Mouse (Mus musculus): ENCODE measurements around the gene Haus5.

Haus5 gene

DNA sequence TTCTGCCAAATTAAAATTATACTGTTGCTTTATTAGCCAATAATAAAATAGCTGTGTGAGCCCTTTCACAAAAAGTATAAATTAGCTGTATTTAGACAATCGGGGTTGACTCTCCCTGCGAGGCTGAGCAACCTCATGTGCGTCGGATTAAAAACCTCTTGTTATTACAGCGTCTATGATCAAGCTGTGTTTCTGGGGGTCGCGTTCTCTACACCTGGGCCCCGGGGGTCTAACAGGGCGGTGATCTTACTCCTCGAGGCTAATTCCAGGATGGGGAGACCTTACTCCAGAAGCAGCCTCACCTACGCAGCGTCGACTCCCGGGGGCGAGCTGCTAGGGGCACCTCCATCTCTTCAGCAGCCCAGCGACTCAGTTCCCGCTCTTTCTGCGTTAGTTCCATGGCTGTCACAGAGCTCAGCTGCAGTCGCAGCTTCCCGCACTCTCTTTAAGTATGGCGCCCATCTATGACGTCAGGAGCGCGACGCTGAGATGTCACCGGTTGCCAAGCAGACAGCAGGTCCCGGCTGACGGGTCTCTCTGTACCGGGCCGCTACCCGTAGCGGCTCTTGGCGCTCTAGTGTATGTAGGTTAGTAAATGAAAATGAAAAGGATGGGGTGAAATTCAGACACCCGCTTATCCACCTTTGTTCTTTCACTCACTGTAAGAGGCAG is at the start of gene Haus5:
Gene Haus5, minus strand, starts transcription at position 466 of the 672 bp plus-strand sequence.
- peak; percentile 77 to 91 for DNase-seq (ENCODE audit: low spot score in 2 of 2)

DNA sequence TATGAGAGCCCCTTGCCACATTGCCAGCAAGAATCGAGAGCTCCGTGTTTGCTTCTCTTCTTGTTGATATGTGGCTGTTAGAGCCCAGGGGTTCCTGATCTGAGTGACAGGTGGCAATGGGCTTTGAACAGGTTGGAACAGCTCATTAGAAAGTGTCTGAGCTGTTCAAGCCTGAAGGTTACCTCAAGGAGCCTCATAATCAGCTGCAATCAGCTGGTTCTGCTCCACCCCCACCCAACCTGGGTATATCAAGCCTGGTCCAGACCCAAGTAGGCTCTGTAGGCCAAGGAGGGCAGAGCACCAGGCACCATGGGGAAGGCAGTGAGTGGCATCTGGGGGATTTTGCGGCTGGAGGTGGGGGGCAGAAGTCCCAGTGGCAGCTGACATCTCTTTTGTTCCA is 47.1 kb upstream of the Haus5 start, which contains the start of gene Atp4a:
Gene Atp4a, plus strand, starts transcription at position 268 of the 400 bp plus-strand sequence.
- no peak for DNase-seq (ENCODE audit: low spot score in 2 of 2)

DNA sequence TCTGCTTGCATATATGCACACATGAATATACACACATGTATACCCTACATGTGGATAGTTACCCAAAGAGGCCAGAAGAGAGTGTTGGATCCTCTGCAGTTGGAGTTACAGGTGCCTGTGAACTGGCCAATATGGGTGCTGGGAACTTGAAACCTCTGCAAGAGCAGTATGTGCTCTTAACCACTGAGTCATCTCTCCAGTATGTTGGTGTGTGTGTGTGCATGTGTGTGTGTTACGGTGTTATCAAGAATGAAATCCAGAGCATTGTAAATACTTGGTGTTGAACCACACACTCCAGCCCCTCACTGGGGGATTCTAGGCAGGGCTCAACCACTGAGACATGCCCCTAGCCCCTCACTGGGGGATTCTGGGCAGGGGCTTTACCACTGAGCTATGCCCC is 42.6 kb upstream of the Haus5 start:
- no peak for DNase-seq (ENCODE audit: low spot score in 2 of 2)

DNA sequence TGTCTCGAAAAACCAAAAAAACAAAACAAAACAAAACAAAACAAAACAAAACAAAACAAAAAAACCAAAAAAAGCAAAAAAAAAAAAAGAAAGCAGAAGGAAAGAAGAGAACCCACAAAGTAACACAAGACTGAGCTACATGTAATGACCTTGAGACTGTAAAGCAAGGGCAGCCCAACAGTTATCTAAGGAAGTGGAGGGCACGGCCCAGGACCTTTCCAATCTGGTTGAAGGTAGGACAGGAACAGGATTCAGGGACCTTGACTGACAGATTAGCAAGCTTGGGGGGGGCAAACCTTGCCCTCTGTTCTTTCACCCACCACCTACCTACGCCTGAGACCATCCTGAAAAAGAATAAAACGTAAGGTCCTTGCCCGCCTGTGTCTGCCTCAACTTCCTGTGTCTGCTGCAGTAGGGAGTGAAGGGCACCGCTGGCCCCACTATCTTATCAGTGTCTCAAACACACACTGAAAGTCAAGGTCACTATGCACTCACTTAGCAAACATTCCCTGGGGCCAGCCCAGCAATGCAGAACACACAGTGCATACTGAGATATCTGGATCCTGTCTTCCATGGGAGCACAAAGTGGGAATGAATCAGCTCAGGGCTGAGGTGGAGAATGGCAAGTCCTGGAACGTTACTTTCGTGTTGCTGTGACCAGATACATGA is 41.6 kb upstream of the Haus5 start:
- no peak for DNase-seq (ENCODE audit: low spot score in 2 of 2)

DNA sequence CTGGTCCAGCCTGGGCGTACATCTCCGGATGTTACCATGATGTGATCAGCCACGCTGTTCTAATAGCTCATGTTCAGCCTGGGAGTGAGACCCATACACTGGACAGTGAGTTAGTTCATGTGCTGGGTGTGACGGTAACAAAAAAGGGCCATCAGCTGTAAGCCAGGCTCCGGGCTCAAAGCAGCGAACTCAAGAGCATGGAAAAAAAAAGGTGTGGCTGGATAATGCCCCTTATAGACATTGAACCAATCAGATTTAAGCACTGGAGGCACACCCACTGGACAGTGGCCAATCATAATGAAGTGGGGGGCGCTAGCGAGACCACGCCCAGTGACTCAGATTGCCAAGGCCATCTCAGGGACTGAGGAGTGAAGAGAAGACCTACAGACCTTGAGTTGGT is 33.8 kb upstream of the Haus5 start, which contains the start of gene 2200002J24Rik:
Gene 2200002J24Rik, plus strand, starts transcription at position 338 of the 400 bp plus-strand sequence.
- no peak for DNase-seq (ENCODE audit: low spot score in 2 of 2)

DNA sequence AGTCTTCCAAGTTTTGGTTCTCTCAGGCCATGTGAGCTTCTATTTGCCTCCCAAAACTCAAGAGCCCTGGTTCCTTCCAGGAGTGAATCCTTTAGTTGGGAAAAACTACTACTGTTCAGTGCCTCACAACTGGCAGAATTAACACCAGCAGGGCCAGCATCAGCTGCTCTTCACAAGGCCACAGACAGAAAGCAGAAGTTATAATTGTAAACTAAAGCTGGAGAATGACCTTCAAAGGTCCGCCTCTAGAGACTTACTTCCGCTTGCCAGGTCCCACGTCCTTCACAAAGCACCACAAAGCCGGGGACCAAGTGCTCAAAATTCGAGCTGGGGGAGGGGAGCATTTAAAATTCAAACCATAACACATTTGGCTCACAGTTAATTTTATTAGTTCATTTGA is 33.3 kb upstream of the Haus5 start:
- DNase-seq (ENCODE audit: low spot score in 2 of 2) = no peak

DNA sequence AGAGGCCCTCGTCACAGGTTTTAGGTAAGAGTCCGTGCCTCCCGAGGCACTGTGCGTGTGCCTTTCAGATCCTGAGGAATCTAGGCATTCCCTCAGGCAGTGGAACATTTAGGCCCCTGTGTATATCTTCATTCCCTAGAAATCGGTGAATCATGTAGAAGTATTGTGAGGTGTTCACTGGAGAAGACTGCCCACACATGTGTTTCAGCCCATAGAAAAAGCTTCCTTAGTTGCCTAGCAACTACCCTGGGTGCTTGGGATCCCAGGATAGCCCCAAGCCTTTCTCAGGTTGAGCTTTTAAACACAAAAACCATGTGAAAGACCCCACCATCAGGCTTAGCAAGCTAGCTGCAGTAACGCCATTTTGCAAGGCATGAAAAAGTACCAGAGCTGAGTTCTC is 23.5 kb upstream of the Haus5 start:
- no peak for DNase-seq (ENCODE audit: low spot score in 2 of 2)

DNA sequence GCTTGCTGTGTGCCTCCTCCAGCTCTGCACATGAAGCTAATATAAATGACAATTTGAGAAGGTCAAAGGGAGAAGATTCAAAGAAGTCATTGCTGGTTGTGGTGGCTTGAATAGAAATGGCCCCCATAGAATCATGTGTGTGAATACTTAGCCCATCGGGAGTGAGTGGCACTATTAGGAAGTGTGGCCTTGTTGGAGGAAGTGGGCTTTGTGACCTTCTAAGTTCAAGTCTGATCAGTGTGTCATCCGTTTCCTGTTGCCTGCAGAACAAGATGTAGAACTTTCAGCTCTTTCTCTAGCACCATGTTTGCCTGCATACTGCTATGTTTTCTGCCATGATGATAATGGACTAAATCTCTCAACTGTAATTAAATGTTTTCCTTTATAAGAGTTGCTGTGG is 18.6 kb upstream of the Haus5 start:
- DNase-seq (ENCODE audit: low spot score in 2 of 2) = no peak

DNA sequence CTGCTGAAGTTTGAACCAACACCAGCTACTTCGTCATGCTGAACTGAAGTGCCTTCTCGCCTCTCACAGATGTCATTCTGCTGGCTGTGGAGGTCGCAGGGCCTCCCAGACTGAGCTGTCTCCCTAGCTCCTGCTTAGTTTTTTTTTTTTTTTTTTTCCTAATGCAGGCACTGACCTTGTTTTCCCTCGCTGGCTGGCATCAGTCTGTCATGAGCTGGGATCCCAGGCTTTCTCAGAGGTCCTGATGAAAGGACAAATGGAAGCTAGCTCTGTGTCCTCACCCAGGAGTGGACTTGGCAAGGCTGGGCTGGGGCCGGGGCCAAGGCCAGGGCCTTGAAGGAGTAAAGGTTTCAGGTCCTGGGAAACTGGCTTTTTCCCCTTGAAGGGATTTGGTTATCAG is 17.1 kb upstream of the Haus5 start:
- DNase-seq (ENCODE audit: low spot score in 2 of 2) = no peak

DNA sequence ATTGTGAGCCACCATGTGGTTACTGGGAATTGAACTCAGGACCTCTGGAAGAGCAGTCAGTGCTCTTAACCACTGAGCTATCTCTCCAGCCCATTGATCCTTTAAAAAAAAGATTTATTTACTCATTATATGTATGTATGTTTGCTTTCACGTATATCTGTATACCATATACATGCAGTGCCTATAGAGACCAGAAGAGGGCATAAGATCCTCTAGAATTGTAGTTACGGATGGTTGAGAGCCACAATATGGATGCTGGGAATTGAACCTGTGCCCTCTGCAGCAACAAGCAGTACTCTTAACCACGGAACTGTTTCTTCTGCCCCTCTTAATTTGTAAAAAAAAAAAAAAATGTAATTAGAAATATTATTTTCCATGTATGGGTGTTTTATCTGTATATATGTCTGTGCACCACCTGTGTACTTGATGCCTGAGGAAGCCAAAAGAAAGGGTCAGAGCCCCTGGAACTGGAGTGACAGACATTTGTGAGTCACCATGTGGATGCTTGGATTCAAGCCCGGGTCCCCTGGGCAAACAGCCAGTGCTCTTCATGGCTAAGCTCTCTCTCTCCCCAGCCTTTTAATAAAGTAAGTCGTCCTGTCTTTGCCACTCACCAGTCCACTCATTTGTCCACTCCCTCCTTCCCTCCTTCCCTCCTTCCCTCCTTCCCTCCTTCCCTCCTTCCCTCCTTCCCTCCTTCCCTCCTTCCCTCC is 13.6 kb upstream of the Haus5 start:
- no peak for DNase-seq (ENCODE audit: low spot score in 2 of 2)

DNA sequence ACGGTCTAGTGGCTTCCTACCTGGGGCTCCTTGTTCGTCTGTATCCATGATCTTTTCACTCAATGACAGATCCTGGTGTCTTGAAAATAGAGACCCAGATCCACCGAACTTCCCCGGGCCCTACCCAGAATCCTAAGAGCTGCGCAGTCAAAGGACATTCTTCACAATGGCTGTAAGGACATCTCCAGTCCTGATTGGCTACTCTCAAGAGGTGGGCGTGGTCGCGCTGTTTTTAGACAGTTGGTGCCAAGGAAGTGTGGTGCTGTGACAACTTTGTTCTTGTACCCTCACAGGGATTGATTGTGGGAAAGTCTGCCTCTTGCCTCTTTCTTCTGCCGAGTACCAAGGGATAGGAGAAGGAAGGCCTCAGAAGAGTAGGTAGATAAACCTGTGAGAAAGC is 6.7 kb upstream of the Haus5 start, which contains the start of gene Pmis2:
Gene Pmis2, minus strand, starts transcription at position 126 of the 400 bp plus-strand sequence.
- DNase-seq (ENCODE audit: low spot score in 2 of 2) = no peak

DNA sequence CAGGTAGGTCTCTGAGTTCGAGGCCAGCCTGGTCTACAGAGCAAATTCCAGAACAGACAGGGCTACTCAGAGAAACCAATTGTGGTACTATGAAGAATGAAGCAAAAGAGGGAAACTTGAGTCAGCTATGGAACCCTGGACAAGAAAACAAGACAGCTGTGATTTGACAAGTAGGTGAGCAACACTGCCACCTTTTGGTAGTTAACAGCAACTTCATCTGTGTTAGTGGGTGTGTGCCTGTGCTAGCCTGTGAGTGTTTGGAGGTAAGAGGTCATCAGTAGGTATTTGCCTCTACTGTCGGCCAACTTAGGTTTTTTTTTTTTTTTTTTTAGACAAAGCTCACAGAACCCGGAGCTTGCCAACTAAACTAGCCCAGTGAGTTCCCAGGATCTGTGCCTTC is 4.4 kb upstream of the Haus5 start:
- no peak for DNase-seq (ENCODE audit: low spot score in 2 of 2)

DNA sequence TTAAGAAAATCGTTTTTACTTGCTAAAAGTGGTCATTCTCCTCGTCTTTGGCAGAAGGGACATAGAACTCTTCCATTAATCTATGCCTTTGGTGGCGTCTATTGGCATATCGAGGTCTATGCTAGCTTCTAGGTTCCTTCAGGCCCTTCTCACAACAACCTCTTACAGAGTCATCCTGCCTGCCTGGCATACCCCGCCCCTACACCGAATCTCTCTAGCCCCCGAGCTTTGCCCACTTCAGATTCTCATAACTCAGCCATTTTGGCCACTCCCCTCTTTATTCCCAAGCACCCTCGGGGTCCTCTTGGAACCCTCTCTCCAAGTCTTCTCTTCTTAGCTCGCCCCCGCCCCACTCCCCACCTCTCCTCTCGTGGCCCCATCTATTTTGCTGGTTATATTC is 527 bp upstream of the Haus5 start:
- peak in 1 of 2 experiments; percentile 18 for DNase-seq (ENCODE audit: low spot score in 2 of 2)

DNA sequence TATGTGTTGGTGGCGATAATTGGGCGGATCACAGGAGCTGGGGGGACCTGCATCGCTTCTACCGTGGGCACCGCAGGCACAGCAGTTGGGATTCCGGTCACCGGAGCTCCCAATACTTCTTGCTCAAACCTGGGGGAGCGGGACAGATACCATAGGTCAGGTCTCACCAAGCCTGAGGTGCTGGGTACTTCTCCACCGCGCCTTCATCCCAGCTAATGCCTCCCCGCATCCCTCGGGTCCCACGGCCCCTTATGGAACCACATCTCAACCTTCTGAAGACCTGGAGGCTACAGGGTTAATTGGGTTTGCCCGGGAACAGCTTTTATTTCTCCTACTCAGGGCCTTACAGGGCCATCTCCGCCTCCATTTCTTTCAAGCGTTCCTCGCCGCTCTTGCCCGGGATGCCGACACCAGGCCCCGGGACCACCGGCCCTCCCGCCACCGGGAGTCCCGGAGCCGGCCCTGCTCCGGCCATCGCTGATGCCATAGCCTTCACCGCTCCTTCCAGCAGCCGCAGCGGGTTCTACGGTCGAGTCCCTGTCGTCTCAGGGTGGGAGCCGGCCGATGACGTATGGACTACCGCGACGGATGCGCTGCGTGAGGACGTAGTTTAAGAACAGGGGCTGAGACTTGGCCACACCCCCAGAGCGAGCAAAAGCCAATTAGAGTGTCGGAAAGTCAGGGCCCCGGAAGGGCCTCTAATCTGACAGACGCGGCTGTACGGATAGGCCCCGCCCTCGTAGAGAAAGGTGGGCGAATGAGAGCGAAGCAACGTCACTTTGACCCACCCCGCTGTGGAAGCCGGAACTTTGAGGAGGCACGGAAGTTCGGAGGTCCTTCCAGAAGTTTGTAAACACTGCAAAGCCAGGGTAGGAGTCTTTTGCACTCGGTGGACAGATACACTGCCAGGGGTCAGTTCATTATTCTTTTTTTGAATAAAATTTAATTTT is 14.9 kb downstream of the Haus5 start, which contains the start of gene Rbm42:
Gene Rbm42, minus strand, starts transcription at position 727 of the 950 bp plus-strand sequence.
- peak; percentile 96 to 98 for DNase-seq (ENCODE audit: low spot score in 2 of 2)

DNA sequence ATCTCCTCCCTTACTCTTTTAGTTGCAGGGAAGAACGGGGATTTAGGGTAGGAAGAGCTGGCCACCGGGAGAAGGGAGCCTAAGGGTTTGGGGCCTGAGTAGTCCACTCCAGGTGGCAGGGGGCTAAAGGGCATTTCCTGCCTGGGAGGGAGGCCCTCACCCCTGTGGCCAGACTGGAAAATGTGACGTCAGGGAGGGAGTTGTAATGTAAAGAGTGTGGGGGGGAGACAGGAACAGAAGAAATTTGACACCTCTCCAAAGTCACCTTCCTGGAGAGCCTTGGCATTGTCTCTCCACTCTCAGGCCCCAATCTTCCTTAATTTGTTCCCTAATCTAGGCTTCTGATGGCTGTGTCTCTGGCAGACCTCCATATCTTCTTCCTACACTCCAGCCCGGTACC is 25.7 kb downstream of the Haus5 start:
- DNase-seq (ENCODE audit: low spot score in 2 of 2) = no peak

DNA sequence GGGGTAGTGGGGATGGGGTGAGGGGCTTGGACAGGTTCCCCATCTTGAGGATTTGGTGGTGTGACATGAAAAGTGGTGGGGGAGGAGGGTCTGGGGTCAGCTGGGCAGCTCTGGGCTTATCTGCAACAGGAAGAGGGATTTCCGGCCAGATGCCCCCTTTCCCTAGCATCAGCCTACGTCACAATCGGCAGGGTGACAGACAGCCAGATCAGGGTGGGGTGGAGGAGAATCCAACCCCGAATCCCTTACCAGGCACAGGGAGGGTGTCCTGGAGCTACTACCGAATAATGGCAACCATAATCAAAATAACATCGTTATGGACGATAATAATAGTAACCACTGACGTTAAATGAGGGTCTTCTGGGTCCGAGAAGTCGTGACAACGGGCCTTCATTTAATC is 28.4 kb downstream of the Haus5 start:
- DNase-seq (ENCODE audit: low spot score in 2 of 2) = no peak

DNA sequence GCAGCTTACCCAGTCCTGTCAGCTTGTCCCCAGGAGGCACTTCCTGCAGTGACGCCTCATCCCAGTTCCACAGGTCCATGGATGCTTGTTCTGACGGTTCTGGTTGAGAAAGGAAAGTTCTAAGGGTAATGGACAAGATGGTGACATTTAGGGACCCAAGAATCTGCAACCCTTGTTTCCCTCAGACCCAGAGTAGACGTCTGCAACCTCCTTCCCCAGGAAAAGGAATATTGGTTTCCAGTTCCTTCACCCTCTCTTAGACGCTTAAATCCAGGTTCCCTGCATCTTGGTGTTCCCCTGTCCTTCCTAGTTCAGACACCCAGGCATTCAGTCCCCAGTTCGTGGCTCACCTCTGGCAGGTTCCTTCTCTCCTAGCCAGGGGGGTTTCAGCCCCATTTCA is 29.0 kb downstream of the Haus5 start, which contains the start of gene Etv2:
Gene Etv2, minus strand, starts transcription at position 101 of the 400 bp plus-strand sequence.
- no peak for DNase-seq (ENCODE audit: low spot score in 2 of 2)

DNA sequence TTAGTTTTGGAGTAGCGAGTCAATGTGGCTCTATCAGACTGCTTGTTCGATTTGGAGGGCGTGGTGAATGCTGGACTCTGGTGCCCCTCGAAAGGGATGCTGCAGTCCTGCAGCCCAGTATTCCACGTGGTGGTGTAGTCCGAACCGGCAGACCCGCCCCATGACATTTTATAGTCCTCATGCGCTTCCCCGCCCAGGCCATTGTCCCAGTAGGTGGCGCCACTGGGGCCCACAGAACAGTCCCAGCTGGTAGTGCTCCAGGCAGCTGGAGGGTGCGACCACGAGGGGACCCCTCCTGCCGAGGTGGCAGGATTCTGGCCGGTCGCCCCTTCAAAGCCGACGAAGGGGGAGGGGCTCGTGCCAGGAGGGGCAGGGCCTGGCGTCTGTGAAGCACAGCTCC is 30.2 kb downstream of the Haus5 start:
- DNase-seq (ENCODE audit: low spot score in 2 of 2) = no peak

DNA sequence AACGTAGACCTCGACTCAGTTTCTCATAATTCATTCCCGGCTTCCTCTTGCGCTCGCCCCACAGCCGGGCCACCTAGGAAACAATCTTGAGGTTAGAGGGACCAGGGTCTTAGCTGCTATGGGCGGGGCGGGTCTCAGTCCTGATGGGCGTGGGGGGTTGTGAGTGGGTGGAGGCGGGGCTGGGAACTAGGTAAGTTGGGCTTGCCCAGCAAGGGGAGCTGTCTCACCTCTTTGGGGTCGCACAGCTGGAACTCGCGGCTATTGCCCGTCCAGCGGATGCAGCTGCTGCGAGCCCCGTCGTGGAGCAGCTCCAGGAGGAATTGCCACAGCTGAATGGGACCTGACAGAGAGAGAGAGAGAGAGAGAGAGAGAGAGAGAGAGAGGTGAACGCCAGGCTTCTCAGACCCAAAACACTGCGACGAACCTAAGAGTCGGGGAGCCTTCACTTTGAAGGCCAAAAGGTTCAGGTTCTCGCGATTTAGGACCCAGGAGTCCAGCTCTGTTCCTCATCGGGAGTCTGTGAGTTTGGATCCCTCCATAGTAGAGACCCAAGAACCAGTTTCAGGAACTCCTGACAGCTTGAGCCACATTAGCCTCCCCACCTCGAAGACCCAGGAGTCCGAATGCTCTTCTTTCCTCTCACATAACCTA is 30.9 kb downstream of the Haus5 start:
- DNase-seq (ENCODE audit: low spot score in 2 of 2) = no peak

DNA sequence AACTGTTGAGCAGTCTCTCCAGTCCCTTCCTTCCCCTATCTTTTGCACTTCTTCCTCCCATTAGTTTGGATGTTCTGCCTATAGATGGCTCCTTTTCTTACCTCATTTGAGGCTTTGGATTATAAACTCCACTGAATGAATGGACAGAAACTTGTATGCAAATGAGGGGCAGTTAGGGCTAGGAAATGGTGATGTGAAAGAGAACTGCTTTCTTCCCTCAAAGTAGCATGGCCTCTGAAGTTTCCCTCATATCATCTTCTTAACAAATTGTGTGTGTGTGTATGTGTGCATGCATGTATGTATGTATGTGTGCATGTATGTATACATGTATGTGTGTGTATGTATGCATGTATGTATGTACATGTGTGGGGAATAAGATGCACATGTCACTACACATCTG is 35.8 kb downstream of the Haus5 start:
- DNase-seq (ENCODE audit: low spot score in 2 of 2) = no peak

DNA sequence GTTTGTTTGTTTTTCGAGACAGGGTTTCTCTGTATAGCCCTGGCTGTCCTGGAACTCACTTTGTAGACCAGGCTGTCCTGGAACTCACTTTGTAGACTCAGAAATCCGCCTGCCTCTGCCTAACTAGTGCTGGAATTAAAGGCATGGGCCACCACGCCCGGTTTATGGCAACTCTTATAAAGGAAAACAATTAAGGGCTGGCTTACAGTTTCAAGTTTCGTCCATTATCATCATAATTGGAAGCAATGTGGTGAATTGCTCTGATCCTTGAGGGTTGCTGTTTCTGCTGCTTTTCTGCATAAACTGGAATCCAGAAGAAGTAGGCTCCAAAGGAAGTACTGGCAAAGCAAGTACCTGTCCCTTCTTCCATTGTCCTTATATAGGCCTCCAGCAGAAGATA is 38.1 kb downstream of the Haus5 start:
- DNase-seq (ENCODE audit: low spot score in 2 of 2) = no peak

Measured in urinary bladder, adult 18-20 months (tissue).